Mouse (Mus musculus): ENCODE data around the gene Rcan1.
"Not testable (repeated sequence)": the region's sequence is repeated elsewhere in the genome, so short reads cannot be mapped to it uniquely, and the experiment has no call there.

Gene Rcan1

GRCm38 (mm10) chr16:92435431-92435985, 35.2 kb downstream of the Rcan1 start:
- no peak for DNase-seq (ENCODE audit: low spot score in 2 of 2)

GRCm38 (mm10) chr16:92433176-92433575, 37.5 kb downstream of the Rcan1 start:
- no peak for DNase-seq (ENCODE audit: low spot score in 2 of 2)

GRCm38 (mm10) chr16:92430731-92431130, 39.9 kb downstream of the Rcan1 start:
- DNase-seq (ENCODE audit: low spot score in 2 of 2), result no peak

- no peak for DNase-seq (ENCODE audit: low spot score in 2 of 2)
Measured at GRCm38 (mm10) chr16:92428197-92428950, 42.3 kb downstream of the Rcan1 start.

GRCm38 (mm10) chr16:92426708-92427107, 44.0 kb downstream of the Rcan1 start:
- no peak for DNase-seq (ENCODE audit: low spot score in 2 of 2)

GRCm38 (mm10) chr16:92425875-92426274, 44.8 kb downstream of the Rcan1 start:
- DNase-seq (ENCODE audit: low spot score in 2 of 2), result no peak

GRCm38 (mm10) chr16:92423363-92423762, 47.3 kb downstream of the Rcan1 start:
- no peak for DNase-seq (ENCODE audit: low spot score in 2 of 2)

GRCm38 (mm10) chr16:92422435-92423362, 48.0 kb downstream of the Rcan1 start:
- DNase-seq (ENCODE audit: low spot score in 2 of 2), result no peak

- no peak for DNase-seq (ENCODE audit: low spot score in 2 of 2)
Measured at GRCm38 (mm10) chr16:92421147-92421934, 49.3 kb downstream of the Rcan1 start.

GRCm38 (mm10) chr16:92420641-92421040, 50.0 kb downstream of the Rcan1 start:
- DNase-seq (ENCODE audit: low spot score in 2 of 2), result no peak

GRCm38 (mm10) chr16:92419099-92419498, 51.6 kb downstream of the Rcan1 start:
- DNase-seq (ENCODE audit: low spot score in 2 of 2), result no peak

- DNase-seq (ENCODE audit: low spot score in 2 of 2), result no peak
Measured at GRCm38 (mm10) chr16:92417267-92417666, 53.4 kb downstream of the Rcan1 start.

GRCm38 (mm10) chr16:92415702-92416118, 55.0 kb downstream of the Rcan1 start:
- no peak for DNase-seq (ENCODE audit: low spot score in 2 of 2)

- DNase-seq (ENCODE audit: low spot score in 2 of 2), result not testable (repeated sequence)
Measured at GRCm38 (mm10) chr16:92415038-92415437, 55.6 kb downstream of the Rcan1 start.

- DNase-seq (ENCODE audit: low spot score in 2 of 2), result no peak
Measured at GRCm38 (mm10) chr16:92412888-92413287, 57.8 kb downstream of the Rcan1 start.

- DNase-seq (ENCODE audit: low spot score in 2 of 2), result no peak
Measured at GRCm38 (mm10) chr16:92411981-92412706, 58.5 kb downstream of the Rcan1 start.

- DNase-seq (ENCODE audit: low spot score in 2 of 2), result no peak
Measured at GRCm38 (mm10) chr16:92410344-92410743, 60.3 kb downstream of the Rcan1 start.

- no peak for DNase-seq (ENCODE audit: low spot score in 2 of 2)
Measured at GRCm38 (mm10) chr16:92407883-92408282, 62.8 kb downstream of the Rcan1 start.

- no peak for DNase-seq (ENCODE audit: low spot score in 2 of 2)
Measured at GRCm38 (mm10) chr16:92404141-92404540, 66.5 kb downstream of the Rcan1 start.

- no peak for DNase-seq (ENCODE audit: low spot score in 2 of 2)
Measured at GRCm38 (mm10) chr16:92403069-92403468, 67.6 kb downstream of the Rcan1 start.

GRCm38 (mm10) chr16:92402216-92402615, 68.5 kb downstream of the Rcan1 start:
- no peak for DNase-seq (ENCODE audit: low spot score in 2 of 2)

Data from spleen, postnatal 10 days (tissue).